Mouse (Mus musculus): ENCODE data around the gene Nav2. TPM values are rescaled to one million over a fixed set of nuclear protein-coding genes. Genes with fewer than 3 reads are reported as not detected.

Nav2 gene
- polyA plus RNA-seq, 1 experiment = 32.5 TPM

GRCm38 (mm10) chr7:49242261-49242660 lies 333.7 kb downstream of the Nav2 start:
- H3K27me3 ChIP-seq (ENCODE audit: control insufficient read depth, insufficient read depth, low read length) = no peaks in the 10 kb centered on the region
- no peaks in the 10 kb centered on the region for H3K4me1 ChIP-seq (ENCODE audit: control insufficient read depth, insufficient read depth, low read length)
- WGBS = 58% methylated on average over 5 of the region's 5 CpGs
- no peak overlapping the region for H3K27ac ChIP-seq (ENCODE audit: insufficient read depth, low read length)
- no peak for TF ChIP-seq POLR2A (IDR thresholded peaks at IDR 0.05; ENCODE audit: borderline replicate concordance, insufficient read depth, low read length)
- TF ChIP-seq CTCF (IDR thresholded peaks at IDR 0.05; ENCODE audit: borderline replicate concordance, insufficient read depth, low read depth, low read length) = no peak
- no peak for DNase-seq
- no peak overlapping the region for H3K4me3 ChIP-seq (replicated peaks; ENCODE audit: insufficient read depth, low read depth, low read length)

- H3K27me3 ChIP-seq (ENCODE audit: control insufficient read depth, insufficient read depth, low read length) = no peaks in the 10 kb centered on the region
Measured at GRCm38 (mm10) chr7:49243079-49243478, 334.6 kb downstream of the Nav2 start.

DNA sequence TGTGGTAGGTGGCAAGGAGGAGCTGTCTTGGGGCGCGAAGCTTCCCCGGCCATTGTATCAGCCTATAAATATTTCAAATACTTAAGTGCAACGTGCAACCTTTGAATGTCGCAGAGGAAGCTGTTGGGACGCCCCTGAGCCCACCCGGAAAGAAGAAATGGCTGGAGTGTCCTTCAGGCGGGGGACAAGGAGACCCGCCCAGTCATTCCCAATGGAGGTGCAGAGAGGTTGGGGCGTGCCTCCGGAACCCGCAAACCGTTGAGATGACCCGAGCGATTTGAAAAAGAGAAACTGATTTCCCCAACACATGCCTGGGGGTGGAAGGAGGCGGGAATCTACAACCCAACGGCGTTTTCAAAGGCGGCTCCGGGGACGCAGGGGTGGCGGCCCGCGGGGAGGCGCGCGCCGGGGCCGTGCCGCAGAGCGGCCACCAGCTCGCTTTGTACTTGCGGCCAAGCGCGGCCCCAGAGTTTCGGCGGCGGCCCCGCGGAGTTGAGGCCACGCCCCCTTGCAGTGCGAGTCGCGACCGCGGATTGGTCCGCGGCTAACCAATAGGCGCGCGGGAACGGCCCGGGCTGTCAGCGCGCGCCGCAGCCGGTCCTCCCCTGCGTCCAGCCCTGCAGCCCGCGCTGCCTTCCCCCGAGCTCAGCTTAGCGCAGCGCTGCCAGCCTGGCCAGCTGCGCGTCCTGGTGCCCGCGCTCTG lies 337.2 kb downstream of the Nav2 start:
- under 1% methylated on average over 68 of the region's 68 CpGs for WGBS
- Histone ChIP-seq H3K27ac (ENCODE audit: insufficient read depth, low read length) (peak overlapping the region; percentile 95), H3K4me1 (ENCODE audit: control insufficient read depth, insufficient read depth, low read length) (peaks cover 17% of the 10 kb centered on the region), H3K4me3 (replicated peaks; ENCODE audit: insufficient read depth, low read depth, low read length) (peak overlapping the region; percentile 96), H3K27me3 (ENCODE audit: control insufficient read depth, insufficient read depth, low read length) (no peaks in the 10 kb centered on the region)
- TF ChIP-seq POLR2A (IDR thresholded peaks at IDR 0.05; ENCODE audit: borderline replicate concordance, insufficient read depth, low read length) (peak; percentile 79; the same call in 1 of the 2 replicates), CTCF (IDR thresholded peaks at IDR 0.05; ENCODE audit: borderline replicate concordance, insufficient read depth, low read depth, low read length) (no peak)
- peak; percentile 93 to 95 for DNase-seq

More at GRCm38 (mm10) chr7:49243079-49243478, 334.6 kb downstream of the Nav2 start:
- DNase-seq = no peak
- H3K4me3 ChIP-seq (replicated peaks; ENCODE audit: insufficient read depth, low read depth, low read length) = no peak overlapping the region
- H3K27ac ChIP-seq (ENCODE audit: insufficient read depth, low read length) = no peak overlapping the region
- TF ChIP-seq CTCF (IDR thresholded peaks at IDR 0.05; ENCODE audit: borderline replicate concordance, insufficient read depth, low read depth, low read length) = no peak
- TF ChIP-seq POLR2A (IDR thresholded peaks at IDR 0.05; ENCODE audit: borderline replicate concordance, insufficient read depth, low read length) = no peak
- 92% methylated on average over 4 of the region's 4 CpGs for WGBS
- H3K4me1 ChIP-seq (ENCODE audit: control insufficient read depth, insufficient read depth, low read length) = no peaks in the 10 kb centered on the region

DNA sequence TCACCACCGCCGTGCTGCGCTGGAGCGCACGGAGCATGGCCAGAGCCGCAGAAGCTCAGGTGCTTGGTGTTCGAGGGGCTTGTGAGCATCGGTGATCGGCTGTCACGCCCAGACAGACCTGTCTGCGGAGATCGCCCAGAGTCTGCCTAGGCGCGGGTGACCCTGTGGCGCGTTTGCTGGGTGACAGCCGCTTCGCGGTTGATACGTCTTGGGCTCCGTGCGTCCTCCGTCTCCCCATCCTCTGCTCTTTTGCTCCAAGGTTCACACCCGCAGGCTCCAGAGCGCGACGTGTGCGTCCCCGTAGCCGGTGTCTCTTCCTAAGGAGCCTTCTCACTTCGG lies 337.7 kb downstream of the Nav2 start:
- Histone ChIP-seq H3K27me3 (ENCODE audit: control insufficient read depth, insufficient read depth, low read length) (no peaks in the 10 kb centered on the region), H3K4me3 (replicated peaks; ENCODE audit: insufficient read depth, low read depth, low read length) (peak overlapping the region; percentile 96), H3K4me1 (ENCODE audit: control insufficient read depth, insufficient read depth, low read length) (peaks cover 19% of the 10 kb centered on the region), H3K27ac (ENCODE audit: insufficient read depth, low read length) (peak overlapping the region; percentile 95)
- WGBS = under 1% methylated on average over 31 of the region's 31 CpGs
- no peak for TF ChIP-seq POLR2A (IDR thresholded peaks at IDR 0.05; ENCODE audit: borderline replicate concordance, insufficient read depth, low read length)
- no peak for TF ChIP-seq CTCF (IDR thresholded peaks at IDR 0.05; ENCODE audit: borderline replicate concordance, insufficient read depth, low read depth, low read length)
- DNase-seq = no peak

DNA sequence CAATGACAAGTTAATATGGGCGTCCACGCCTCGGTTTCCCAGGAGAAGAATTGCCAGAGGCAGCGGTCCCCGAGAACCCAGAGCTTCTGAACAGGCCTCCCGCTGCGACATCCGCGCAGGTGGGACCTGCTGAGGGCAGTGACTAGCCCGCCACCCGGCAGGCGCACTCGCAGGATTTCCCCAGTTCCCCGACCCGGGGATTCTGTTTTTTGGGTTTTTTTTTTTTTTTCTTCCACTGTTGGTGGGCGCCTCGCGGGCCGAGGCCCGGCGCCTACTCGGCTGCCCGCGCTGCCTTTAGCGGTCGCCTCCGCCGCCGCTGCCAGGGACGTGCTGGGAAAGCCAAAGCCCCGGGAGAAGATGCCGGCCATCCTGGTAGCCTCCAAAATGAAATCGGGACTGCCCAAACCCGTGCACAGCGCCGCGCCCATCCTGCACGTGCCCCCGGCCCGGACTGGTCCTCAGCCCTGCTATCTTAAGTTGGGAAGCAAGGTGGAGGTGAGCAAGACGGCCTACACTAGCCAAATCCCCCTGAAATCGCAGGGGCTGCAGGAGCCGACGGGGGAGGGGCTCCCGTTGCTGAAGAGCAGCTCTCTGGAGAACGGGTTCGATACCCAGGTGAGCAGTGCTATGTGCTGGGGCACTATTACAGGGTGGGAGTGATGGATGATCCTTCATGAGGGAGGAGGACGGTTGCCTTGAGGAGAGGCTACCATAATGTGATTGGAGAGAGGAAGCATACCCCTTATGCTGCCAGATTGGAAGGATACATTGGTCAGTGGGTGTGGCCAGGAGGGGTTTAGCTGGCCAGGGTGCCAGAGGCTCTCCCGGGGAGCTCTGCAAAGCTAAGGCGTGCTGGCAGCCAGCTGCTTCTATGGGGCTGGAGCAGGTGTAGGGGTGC lies 338.3 kb downstream of the Nav2 start:
- WGBS = under 1% methylated on average over 50 of the region's 50 CpGs
- no peak for TF ChIP-seq CTCF (IDR thresholded peaks at IDR 0.05; ENCODE audit: borderline replicate concordance, insufficient read depth, low read depth, low read length)
- no peak for TF ChIP-seq POLR2A (IDR thresholded peaks at IDR 0.05; ENCODE audit: borderline replicate concordance, insufficient read depth, low read length)
- peak overlapping the region; percentile 96 for H3K4me3 ChIP-seq (replicated peaks; ENCODE audit: insufficient read depth, low read depth, low read length)
- DNase-seq = peak in 1 of 2 experiments; percentile 69
- H3K4me1 ChIP-seq (ENCODE audit: control insufficient read depth, insufficient read depth, low read length) = peaks cover 20% of the 10 kb centered on the region
- H3K27me3 ChIP-seq (ENCODE audit: control insufficient read depth, insufficient read depth, low read length) = no peaks in the 10 kb centered on the region
- peak overlapping the region; percentile 95 for H3K27ac ChIP-seq (ENCODE audit: insufficient read depth, low read length)

DNA sequence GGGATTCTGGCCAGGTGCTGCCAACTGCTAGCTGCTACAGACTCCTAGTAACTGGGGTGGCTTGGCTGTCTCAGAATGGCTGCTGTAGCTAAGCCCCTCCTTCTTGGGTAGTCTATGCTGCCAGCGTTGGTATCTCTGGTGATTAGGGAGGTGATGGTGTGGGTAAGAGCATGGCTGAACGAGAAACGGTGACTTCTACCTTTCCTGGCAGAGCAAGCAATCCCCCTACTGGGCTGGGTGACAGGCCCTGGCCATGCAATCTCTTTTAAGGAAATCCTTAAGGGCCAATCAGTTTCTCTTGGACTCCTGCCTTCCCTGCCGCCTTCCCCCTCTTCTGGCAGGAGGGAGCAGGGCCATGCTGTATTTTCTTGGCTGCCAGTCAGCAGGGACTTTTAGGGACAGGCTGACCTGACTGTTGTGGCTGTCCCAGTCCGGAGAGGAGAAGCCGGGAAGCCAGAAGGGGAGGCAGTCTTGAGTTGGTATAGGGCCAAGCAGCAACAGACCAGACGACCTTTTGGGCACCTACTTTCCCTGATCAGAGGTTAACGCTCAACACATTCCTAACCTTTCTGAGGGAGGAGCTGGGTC lies 339.3 kb downstream of the Nav2 start:
- Histone ChIP-seq H3K4me1 (ENCODE audit: control insufficient read depth, insufficient read depth, low read length) (peaks cover 30% of the 10 kb centered on the region), H3K27me3 (ENCODE audit: control insufficient read depth, insufficient read depth, low read length) (no peaks in the 10 kb centered on the region), H3K4me3 (replicated peaks; ENCODE audit: insufficient read depth, low read depth, low read length) (peak overlapping the region; percentile 96), H3K27ac (ENCODE audit: insufficient read depth, low read length) (peak overlapping the region; percentile 95)
- no peak for TF ChIP-seq POLR2A (IDR thresholded peaks at IDR 0.05; ENCODE audit: borderline replicate concordance, insufficient read depth, low read length)
- TF ChIP-seq CTCF (IDR thresholded peaks at IDR 0.05; ENCODE audit: borderline replicate concordance, insufficient read depth, low read depth, low read length) = no peak
- DNase-seq = peak; percentile 89 to 95
- 2% methylated on average over 8 of the region's 8 CpGs for WGBS

DNA sequence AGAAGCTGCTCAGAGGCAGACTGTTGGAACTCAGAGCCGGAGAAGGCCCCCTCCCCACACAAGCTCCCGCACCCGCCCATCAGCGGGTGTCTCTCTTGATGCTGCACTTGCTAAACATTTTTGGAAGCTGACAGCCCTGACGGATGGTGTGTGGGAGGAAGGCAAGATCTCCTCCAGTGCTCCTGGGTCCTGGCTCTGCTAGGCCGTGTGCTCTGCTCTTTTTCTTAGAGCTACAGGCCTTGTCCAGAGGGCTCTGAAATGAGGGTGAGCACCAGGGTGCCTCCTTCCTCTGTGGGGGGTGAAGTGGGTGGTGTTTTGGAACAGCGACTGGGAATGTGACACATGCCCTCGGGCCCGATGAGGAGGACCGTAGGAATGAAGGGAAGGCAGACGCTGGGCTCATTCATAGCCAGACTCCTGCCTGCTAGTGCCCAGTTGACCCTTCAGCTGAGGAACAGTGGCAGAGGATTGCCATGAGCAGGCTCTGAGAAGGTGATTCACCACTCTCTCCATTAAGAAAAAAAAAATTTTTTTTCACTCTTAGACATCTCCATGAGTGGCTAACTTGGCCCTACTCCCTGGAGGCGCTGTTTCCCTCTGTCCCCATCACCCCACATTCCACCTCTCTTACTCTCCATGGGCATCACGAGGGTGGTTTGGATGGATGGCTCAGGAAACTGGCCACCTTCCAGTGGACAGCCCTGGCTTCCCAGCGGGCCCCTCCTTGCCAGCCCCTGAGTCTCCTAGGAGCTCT lies 340.0 kb downstream of the Nav2 start:
- no peak for TF ChIP-seq POLR2A (IDR thresholded peaks at IDR 0.05; ENCODE audit: borderline replicate concordance, insufficient read depth, low read length)
- 0 out of 2 replicates have a peak, but pooled peaks have one; percentile 1 for TF ChIP-seq CTCF (IDR thresholded peaks at IDR 0.05; ENCODE audit: borderline replicate concordance, insufficient read depth, low read depth, low read length)
- Histone ChIP-seq H3K27me3 (ENCODE audit: control insufficient read depth, insufficient read depth, low read length) (no peaks in the 10 kb centered on the region), H3K27ac (ENCODE audit: insufficient read depth, low read length) (peak overlapping the region; percentile 95), H3K4me3 (replicated peaks; ENCODE audit: insufficient read depth, low read depth, low read length) (peak overlapping the region; percentile 96), H3K4me1 (ENCODE audit: control insufficient read depth, insufficient read depth, low read length) (peaks cover 30% of the 10 kb centered on the region)
- peak; percentile 70 to 82 for DNase-seq
- WGBS = 4% methylated on average over 14 of the region's 14 CpGs

All from cerebellum, adult 2 months (tissue).